Mouse (Mus musculus) gastrocnemius, postnatal 25 days (tissue): ENCODE data around the gene Ercc1. TPM values are rescaled to one million over a fixed set of nuclear protein-coding genes. Genes with fewer than 3 reads are reported as not detected.

Experiments used
- microRNA-seq, 2 experiments: library from miRNA; unstranded; fragments of <30 nt; microRNA quantifications; one replicate each; pipeline ENCODE4 v1.2.0; 2021; ENCODE audit warnings: borderline replicate concordance in 2 of 2
- total RNA-seq, 2 experiments: library from RNA; stranded (reverse); gene quantifications; 1 replicate in 1 of 2; 2 replicates in 1 of 2; pipeline ENCODE4 v1.2.3; 2021

Gene Ercc1
- total RNA-seq, 2 experiments from 2014 or later: 21.5 to 25.4 TPM

Small RNAs within 50 kb of the gene (microRNA-seq; reads per million reads assigned to microRNA genes)
- 0 reads per million in 2 experiments for gene Mir343

Other genes with a start within 250 kb of the Ercc1 start
- not detected for gene Gm4969, start 226.4 kb upstream of the Ercc1 start, total RNA-seq
- 1 to 10 TPM; 2.9 TPM for gene Fbxo46, start 224.9 kb upstream of the Ercc1 start, total RNA-seq
- gene Qpctl, start 195.5 kb upstream of the Ercc1 start, total RNA-seq: 1 to 10 TPM; 2.3 to 2.5 TPM
- 10 to 100 TPM; 48.2 to 50.0 TPM for gene Snrpd2, start 195.1 kb upstream of the Ercc1 start, total RNA-seq
- gene Gipr, start 178.7 kb upstream of the Ercc1 start, total RNA-seq: not detected
- 1 to 10 TPM; 8.4 to 9.4 TPM for gene Eml2, start 168.4 kb upstream of the Ercc1 start, total RNA-seq
- 1 to 10 TPM; 1.7 to 2.4 TPM for gene Gpr4, start 132.2 kb upstream of the Ercc1 start, total RNA-seq
- 10 to 100 TPM; 39.4 to 41.3 TPM for gene Opa3, start 116.4 kb upstream of the Ercc1 start, total RNA-seq
- gene Vasp, start 73.0 kb upstream of the Ercc1 start, total RNA-seq: 10 to 100 TPM; 16.3 to 18.0 TPM
- not detected for gene Ppm1n, start 64.7 kb upstream of the Ercc1 start, total RNA-seq
- gene Rtn2, start 62.2 kb upstream of the Ercc1 start, total RNA-seq: 100 to 1,000 TPM; 943 to 950 TPM
- gene Fosb, start 34.7 kb upstream of the Ercc1 start, total RNA-seq: under 1 TPM; 0.43 to 0.64 TPM
- gene Cd3eap, start 14.7 kb downstream of the Ercc1 start, total RNA-seq: 10 to 100 TPM in 1 of 2 experiments, 1 to 10 TPM in 1; 8.5 to 10.1 TPM
- 1 to 10 TPM; 2.6 TPM for gene Ppp1r13l, start 15.0 kb downstream of the Ercc1 start, total RNA-seq
- 1 to 10 TPM; 7.8 to 8.8 TPM for gene Ercc2, start 37.2 kb downstream of the Ercc1 start, total RNA-seq
- under 1 TPM in 1 of 2 experiments, not detected in 1; 0.43 TPM for gene Klc3, start 59.3 kb downstream of the Ercc1 start, total RNA-seq
- over 10,000 TPM; 37,777 to 44,473 TPM for gene Ckm, start 60.0 kb downstream of the Ercc1 start, total RNA-seq
- gene Mark4, start 114.0 kb downstream of the Ercc1 start, total RNA-seq: 10 to 100 TPM; 13.2 to 13.8 TPM
- gene Exoc3l2, start 118.6 kb downstream of the Ercc1 start, total RNA-seq: under 1 TPM; 0.56 to 0.67 TPM
- gene Bloc1s3, start 163.6 kb downstream of the Ercc1 start, total RNA-seq: 1 to 10 TPM; 1.7 to 1.9 TPM
- gene Trappc6a, start 163.6 kb downstream of the Ercc1 start, total RNA-seq: 10 to 100 TPM in 1 of 2 experiments, 1 to 10 TPM in 1; 8.8 to 10.6 TPM
- gene Nkpd1, start 173.1 kb downstream of the Ercc1 start, total RNA-seq: not detected
- 10 to 100 TPM; 34.5 to 38.6 TPM for gene Ppp1r37, start 218.3 kb downstream of the Ercc1 start, total RNA-seq
- gene Zfp296, start 232.5 kb downstream of the Ercc1 start, total RNA-seq: under 1 TPM; 0.28 to 0.40 TPM
- 10 to 100 TPM; 58.1 to 58.5 TPM for gene Gemin7, start 232.8 kb downstream of the Ercc1 start, total RNA-seq